ENCODE assay signal across 8 mouse cellular contexts in genomic region chr13:13523625-13524584, GRCm38 (mm10).
DNase-seq lines count a peak whose midpoint lies in the region; ATAC-seq and TF ChIP-seq lines count a peak whose summit lies in the region.

No protein-coding gene starts in this region.

- H3K36me3 ChIP-seq in kidney, postnatal 0 days (ENCODE audit: insufficient read depth, low read length) = no peaks in the 10 kb centered on the region
- no peaks in the 10 kb centered on the region for H3K36me3 ChIP-seq in intestine, embryonic 15.5 days

- WGBS in kidney, postnatal 0 days = 76% methylated on average over 9 of the region's 9 CpGs
- WGBS in intestine, embryonic 15.5 days = 87% methylated on average over 9 of the region's 9 CpGs

- H3K4me1 ChIP-seq in kidney, postnatal 0 days (replicated peaks; ENCODE audit: insufficient read depth, low read length) = no peaks in the 10 kb centered on the region
- no peaks in the 10 kb centered on the region for H3K4me1 ChIP-seq in intestine, embryonic 15.5 days (replicated peaks)

- TF ChIP-seq CTCF in kidney, postnatal 0 days (IDR thresholded peaks at IDR 0.05; ENCODE audit: low read depth) = no peak

- H3K4me2 ChIP-seq in kidney, postnatal 0 days (ENCODE audit: low read length) = no peak overlapping the region
- no peak overlapping the region for H3K4me2 ChIP-seq in intestine, embryonic 15.5 days (replicated peaks)

- ATAC-seq in kidney, postnatal 0 days (replicated peaks; ENCODE audit: low FRiP score, low read depth) = 0 out of 2 replicates have a peak, but pooled peaks have one; percentile 37
- no peak for ATAC-seq in intestine, embryonic 15.5 days

- DNase-seq in adrenal gland, postnatal 10 days = peak; percentile 54
- DNase-seq in adrenal gland, adult 18-20 months (ENCODE audit: low spot score in 2 of 2) = no peak
- no peak for DNase-seq in kidney, postnatal 0 days (ENCODE audit: low spot score)
- DNase-seq in kidney, postnatal 14 days = no peak
- peak; percentile 44 for DNase-seq in adipocyte (ENCODE audit: low spot score)
- peak; percentile 32 to 58 for DNase-seq in natural killer cell, adult 2 months (ENCODE audit: low spot score in 2 of 2)
- no peak for DNase-seq in ovary, postnatal 14 days (ENCODE audit: low spot score)

- no peak overlapping the region for H3K27ac ChIP-seq in kidney, postnatal 0 days
- H3K27ac ChIP-seq in intestine, embryonic 15.5 days = no peak overlapping the region

- no peaks in the 10 kb centered on the region for H3K27me3 ChIP-seq in kidney, postnatal 0 days (ENCODE audit: insufficient read depth, low read length)
- H3K27me3 ChIP-seq in intestine, embryonic 15.5 days (replicated peaks) = no peaks in the 10 kb centered on the region

- H3K4me3 ChIP-seq in kidney, postnatal 0 days (replicated peaks; ENCODE audit: low read depth, low read length) = no peak overlapping the region
- no peak overlapping the region for H3K4me3 ChIP-seq in intestine, embryonic 15.5 days (replicated peaks)

- no peak overlapping the region for H3K9ac ChIP-seq in kidney, postnatal 0 days (ENCODE audit: low read depth, low read length)
- no peak overlapping the region for H3K9ac ChIP-seq in intestine, embryonic 15.5 days

- H3K9me3 ChIP-seq in kidney, postnatal 0 days (replicated peaks; ENCODE audit: low read length) = no peaks in the 10 kb centered on the region
- H3K9me3 ChIP-seq in intestine, embryonic 15.5 days = no peaks in the 10 kb centered on the region

Comparison
In these comparisons a context has a peak if more than half of its experiments do, and no peak if none do; other contexts are left out.
1. DNase-seq: peak in adrenal gland, postnatal 10 days (single experiment), adipocyte (single experiment) and natural killer cell, adult 2 months (2 of 2); none in adrenal gland, adult 18-20 months (0 of 2), kidney, postnatal 0 days (single experiment), kidney, postnatal 14 days (single experiment) and ovary, postnatal 14 days (single experiment).